Mouse (Mus musculus) limb, embryonic 14.5 days (tissue): Measurements from ENCODE around the gene Misp. TPM values are rescaled to one million over a fixed set of nuclear protein-coding genes. Genes with fewer than 3 reads are reported as not detected.

Experiments used
- ATAC-seq: fragments of 200-750 bp; cut with Nextera tagmentation; 2 replicates; pipeline ENCODE4 v1.8.0; 2017; ENCODE audit warnings: low read depth, moderate number of reproducible peaks, moderate TSS enrichment; ENCODE audit not compliant: low FRiP score
- DNase-seq: peaks from one replicate; pipeline ENCODE4 v3.0.0-alpha.2; 2015; ENCODE audit warnings: low spot score
- H3K27ac ChIP-seq: fragments of 300-500 bp; sonication (generic); replicated peaks from 2 replicates; pipeline ENCODE4 v1.5.1; 2014; ENCODE audit warnings: low read depth, mild to moderate bottlenecking, low read length, moderate library complexity, mixed read lengths
- H3K27me3 ChIP-seq: fragments of 300-500 bp; sonication (generic); 2 replicates; pipeline ENCODE4 v1.6.1; 2014; ENCODE audit warnings: low read length, mixed read lengths; ENCODE audit not compliant: control insufficient read depth, insufficient read depth
- H3K36me3 ChIP-seq: fragments of 300-500 bp; sonication (generic); 2 replicates; pipeline ENCODE4 v1.6.1; 2014; ENCODE audit warnings: mild to moderate bottlenecking, low read length, moderate library complexity, mixed read lengths; ENCODE audit not compliant: control insufficient read depth, insufficient read depth
- H3K4me1 ChIP-seq: fragments of 300-500 bp; sonication (generic); 2 replicates; pipeline ENCODE4 v1.6.1; 2014; ENCODE audit warnings: antibody characterized with exemption, low read length, mixed read lengths; ENCODE audit not compliant: control insufficient read depth, insufficient read depth
- H3K4me2 ChIP-seq: fragments of 300-500 bp; sonication (generic); replicated peaks from 2 replicates; pipeline ENCODE4 v1.6.1; 2014; ENCODE audit warnings: low read depth, mild to moderate bottlenecking, low read length, moderate library complexity; ENCODE audit not compliant: severe bottlenecking
- H3K4me3 ChIP-seq: fragments of 300-500 bp; sonication (generic); replicated peaks from 2 replicates; pipeline ENCODE4 v1.5.1; 2014; ENCODE audit warnings: low read length
- H3K9ac ChIP-seq: fragments of 300-500 bp; sonication (generic); 2 replicates; pipeline ENCODE4 v1.6.1; 2014; ENCODE audit warnings: mild to moderate bottlenecking, low read depth, low read length, moderate library complexity; ENCODE audit not compliant: severe bottlenecking
- H3K9me3 ChIP-seq: fragments of 300-500 bp; sonication (generic); 2 replicates; pipeline ENCODE4 v1.6.1; 2016; ENCODE audit warnings: low read length; ENCODE audit not compliant: control insufficient read depth
- POLR2A ChIP-seq: fragments of 200-500 bp; IDR thresholded peaks from 2 replicates; pipeline ENCODE4 v1.8.0; 2012; ENCODE audit warnings: inconsistent platforms, mild to moderate bottlenecking, moderate library complexity, borderline replicate concordance; ENCODE audit not compliant: insufficient read depth, insufficient read length; ENCODE audit errors: extremely low read depth
- WGBS: fragments of 180-500 bp; shearing (Covaris S2); extraction: QIAGEN DNeasy Blood & Tissue Kit; methylation state at CpG from one replicate; pipeline ENCODE4 v1.1.7; 2014; 5-methylcytosine and 5-hydroxymethylcytosine counted together
- polyA plus RNA-seq, 2 experiments: library from polyadenylated mRNA; depleted of rRNA in 1 of 2; stranded (reverse) in 1 of 2; unstranded in 1 of 2; fragments of >200 nt; fragmentation: Nextera tagmentation in 1 of 2; extraction: Ambion mirVana in 1 of 2; gene quantifications; 2 replicates each; pipeline versions ENCODE4 v1.2.1 to v1.2.3; 2012 to 2014

The Misp gene
- polyA plus RNA-seq, 2 experiments: 0.41 to 0.54 TPM

DNA sequence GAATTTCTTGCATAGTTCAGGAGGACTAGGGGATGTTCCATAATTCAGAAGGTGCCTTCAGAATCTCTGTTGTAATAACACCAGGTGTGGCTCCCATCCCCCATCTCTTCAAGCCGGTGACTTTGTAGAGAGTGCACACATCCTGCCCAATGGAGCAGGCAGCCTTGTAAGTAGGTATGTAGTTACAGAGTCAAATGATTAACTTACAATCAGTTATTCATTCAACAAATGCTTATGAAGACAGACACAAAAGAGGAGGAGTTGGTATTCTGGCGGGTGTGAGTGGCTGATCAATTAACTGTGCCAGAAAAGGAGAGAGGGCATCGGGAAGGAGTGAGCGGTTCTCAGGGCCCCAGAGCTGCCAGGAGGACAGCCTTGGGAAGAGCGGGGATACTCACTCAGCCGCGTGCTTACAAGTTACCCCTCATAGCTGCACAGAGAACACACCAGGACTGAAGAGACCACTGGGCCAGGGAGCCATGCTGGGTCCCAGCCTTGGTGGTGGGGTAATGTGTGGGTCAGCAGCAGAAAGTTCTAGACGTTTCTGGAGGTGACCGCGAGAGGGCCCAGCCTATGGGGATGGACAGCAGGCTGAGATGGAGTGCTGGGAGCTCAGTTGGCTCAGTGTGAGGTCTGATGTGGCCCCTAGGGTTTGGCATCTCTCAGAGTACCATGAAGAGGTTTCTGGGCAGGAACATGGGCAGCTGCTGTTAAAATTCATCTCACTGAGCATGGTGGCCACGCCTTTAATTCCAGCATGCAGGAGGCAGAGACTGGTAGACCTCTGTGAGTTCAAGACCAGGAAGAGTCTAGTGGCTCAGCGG is 4.9 kb upstream of the Misp start:
- Histone ChIP-seq H3K27me3 (no peaks in the 10 kb centered on the region), H3K27ac (no peak overlapping the region), H3K4me3 (no peak overlapping the region), H3K36me3 (peaks cover 62% of the 10 kb centered on the region), H3K9ac (no peak overlapping the region), H3K9me3 (no peaks in the 10 kb centered on the region), H3K4me2 (no peak overlapping the region), H3K4me1 (peaks cover 1% of the 10 kb centered on the region; the same call in 1 of the 2 replicates)
- DNase-seq (no peak), ATAC-seq (no peak)
- 89% methylated on average over 12 of the region's 12 CpGs for WGBS
- no peak for TF ChIP-seq POLR2A

DNA sequence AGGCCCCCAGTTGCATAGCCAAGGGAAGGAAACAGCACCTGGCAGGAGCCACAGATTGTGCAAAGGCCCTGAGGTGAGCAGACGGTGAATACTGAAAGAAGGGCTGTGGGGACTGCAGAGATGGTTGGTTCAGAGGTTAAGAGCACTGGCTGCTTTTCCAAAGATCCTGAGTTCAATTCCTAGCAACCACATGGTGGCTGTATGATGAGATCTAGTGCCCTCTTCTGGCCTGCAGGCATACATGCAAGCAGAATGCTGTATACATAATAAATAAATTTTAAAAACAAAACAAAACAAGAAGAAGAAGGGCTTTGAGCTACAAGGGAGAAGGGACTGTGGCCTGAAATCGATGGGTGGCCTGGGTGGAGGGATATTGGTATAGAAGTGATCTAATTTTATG is 3.7 kb upstream of the Misp start:
- Histone ChIP-seq H3K4me1 (peaks cover 3% of the 10 kb centered on the region; the same call in 1 of the 2 replicates), H3K4me2 (no peak overlapping the region), H3K4me3 (no peak overlapping the region), H3K27ac (no peak overlapping the region), H3K9me3 (no peaks in the 10 kb centered on the region), H3K27me3 (no peaks in the 10 kb centered on the region), H3K9ac (no peak overlapping the region), H3K36me3 (peaks cover 51% of the 10 kb centered on the region)
- DNase-seq (no peak), ATAC-seq (no peak)
- WGBS: 88% methylated on average over 2 of the region's 2 CpGs
- TF ChIP-seq POLR2A: no peak

DNA sequence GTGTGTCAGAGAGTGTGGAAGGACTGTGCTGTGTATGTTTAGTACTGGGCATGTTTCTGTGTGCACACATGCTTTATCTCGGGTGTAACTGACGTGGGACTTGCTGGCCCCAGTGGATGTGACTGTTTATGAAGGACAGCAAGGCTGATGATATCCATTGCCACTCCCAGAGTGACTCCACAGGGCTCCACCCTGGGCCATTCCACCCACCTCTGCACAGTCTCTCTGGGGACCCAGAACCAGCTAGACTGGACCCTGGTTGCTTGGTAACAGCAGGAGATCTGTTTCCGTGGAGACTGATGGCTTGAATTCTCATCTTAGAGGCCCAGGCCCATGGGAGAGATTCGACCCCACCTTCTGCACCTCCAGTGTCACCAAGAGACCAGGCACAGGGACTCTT is 2.6 kb upstream of the Misp start:
- Histone ChIP-seq H3K4me2 (no peak overlapping the region), H3K27ac (no peak overlapping the region), H3K27me3 (no peaks in the 10 kb centered on the region), H3K36me3 (peaks cover 43% of the 10 kb centered on the region), H3K4me1 (peaks cover 12% of the 10 kb centered on the region), H3K9me3 (no peaks in the 10 kb centered on the region), H3K9ac (no peak overlapping the region), H3K4me3 (no peak overlapping the region)
- DNase-seq: no peak
- 75% methylated on average over 4 of the region's 4 CpGs for WGBS
- TF ChIP-seq POLR2A: no peak
- ATAC-seq: no peak

DNA sequence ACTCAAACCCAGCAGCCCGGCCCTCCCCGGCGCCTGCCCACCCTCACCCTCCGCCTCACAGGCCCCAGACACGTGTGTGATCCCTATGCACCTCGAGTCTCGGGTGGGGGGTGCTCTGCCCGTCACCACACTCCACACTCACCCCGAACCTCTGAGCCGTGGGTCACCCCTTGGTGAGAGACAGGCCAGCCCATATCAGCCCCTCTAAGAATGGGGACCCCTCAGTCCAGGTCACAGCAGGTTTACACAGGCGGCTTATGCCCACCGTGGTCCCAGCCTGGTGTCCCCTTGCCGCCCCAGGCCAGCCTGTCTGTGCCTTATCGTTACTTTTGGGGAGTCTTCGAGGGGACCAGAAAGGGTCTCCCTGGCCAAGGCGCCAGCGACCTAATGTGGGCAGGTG is 1.2 kb upstream of the Misp start:
- H3K9ac ChIP-seq: no peak overlapping the region
- no peaks in the 10 kb centered on the region for H3K9me3 ChIP-seq
- no peak for ATAC-seq
- no peaks in the 10 kb centered on the region for H3K27me3 ChIP-seq
- DNase-seq: no peak
- H3K4me3 ChIP-seq: no peak overlapping the region
- no peak overlapping the region for H3K4me2 ChIP-seq
- peaks cover 12% of the 10 kb centered on the region for H3K4me1 ChIP-seq
- H3K27ac ChIP-seq: no peak overlapping the region
- WGBS: 93% methylated on average over 13 of the region's 17 CpGs
- H3K36me3 ChIP-seq: peaks cover 43% of the 10 kb centered on the region
- TF ChIP-seq POLR2A: no peak

DNA sequence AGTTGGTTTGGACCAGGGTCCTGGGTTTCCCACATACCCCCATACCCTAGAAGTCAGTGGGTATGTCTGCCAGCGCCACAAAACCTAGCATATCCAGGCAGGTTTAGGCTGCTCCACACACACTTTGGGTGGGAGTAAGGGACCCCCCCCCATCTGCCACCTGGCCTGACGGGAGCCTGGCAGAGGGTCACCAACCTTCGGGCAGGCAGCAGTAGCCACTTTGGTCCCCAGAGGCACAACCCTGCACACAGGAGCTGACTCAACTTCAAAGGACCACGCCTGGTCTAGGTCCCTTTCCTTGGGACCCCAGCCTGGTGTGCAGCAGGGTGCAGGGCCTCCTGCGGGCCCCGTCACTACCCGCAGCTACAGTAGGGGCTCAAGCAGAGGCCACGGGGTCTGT is 512 bp upstream of the Misp start:
- 82% methylated on average over 8 of the region's 8 CpGs for WGBS
- no peak overlapping the region for H3K4me3 ChIP-seq
- H3K9ac ChIP-seq: no peak overlapping the region
- peaks cover 41% of the 10 kb centered on the region for H3K36me3 ChIP-seq
- TF ChIP-seq POLR2A: no peak
- H3K4me2 ChIP-seq: no peak overlapping the region
- peaks cover 12% of the 10 kb centered on the region for H3K4me1 ChIP-seq
- ATAC-seq (no peak), DNase-seq (no peak)
- H3K27me3 ChIP-seq: no peaks in the 10 kb centered on the region
- no peaks in the 10 kb centered on the region for H3K9me3 ChIP-seq
- no peak overlapping the region for H3K27ac ChIP-seq
